Mouse (Mus musculus): ENCODE measurements around the gene Sdccag8.

Gene Sdccag8

DNA sequence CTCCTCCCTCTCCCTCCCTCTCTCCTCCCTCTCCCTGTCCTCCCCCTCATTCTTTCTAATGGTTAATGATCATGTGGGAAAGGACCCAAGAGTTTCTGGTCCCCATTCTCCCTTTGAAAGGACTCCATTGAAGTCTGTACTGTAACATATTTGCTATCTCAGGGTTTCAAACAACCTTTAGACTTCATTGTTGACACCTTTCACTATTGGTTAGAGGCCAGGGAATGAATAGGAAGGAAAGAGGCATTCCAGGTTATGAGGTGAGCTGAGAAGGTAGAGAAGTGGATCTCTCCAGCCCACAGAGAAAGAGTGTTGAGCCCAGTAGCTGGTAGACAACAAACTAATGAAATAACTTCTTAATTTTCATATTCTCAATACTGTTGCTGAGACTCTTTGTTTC, 59.7 kb downstream of the Sdccag8 start:
- in situ Hi-C loops (cut with MseI, MboI), result loop anchor here in 1 of 2 experiments (10.0 to 25.0 kb wide), 2 partner anchors 662 to 821 kb away; no protein-coding TSS in a partner anchor

DNA sequence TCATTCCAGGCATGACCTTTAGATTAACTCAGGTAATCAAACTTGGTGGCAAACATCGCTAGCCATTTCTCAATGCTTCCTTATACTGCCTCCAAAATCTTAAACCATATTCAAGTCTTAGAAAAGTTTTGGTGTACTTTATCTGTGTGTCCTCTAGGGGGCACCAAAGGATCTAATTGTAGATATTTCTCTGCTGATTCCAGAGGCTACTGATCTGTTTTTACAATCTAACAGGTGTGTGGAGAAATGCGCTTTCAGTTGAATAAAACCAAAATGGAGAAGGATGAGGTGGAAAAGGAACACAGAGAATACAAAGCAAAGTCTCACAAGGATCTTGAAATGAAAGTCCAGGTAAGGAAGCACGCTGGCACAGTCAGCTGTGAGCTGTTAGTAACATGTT, 63.3 kb downstream of the Sdccag8 start:
- in situ Hi-C loops (cut with MseI, MboI), result loop anchor here (5.0 to 10.0 kb wide), 2 partner anchors 310 to 817 kb away; no protein-coding TSS in a partner anchor

DNA sequence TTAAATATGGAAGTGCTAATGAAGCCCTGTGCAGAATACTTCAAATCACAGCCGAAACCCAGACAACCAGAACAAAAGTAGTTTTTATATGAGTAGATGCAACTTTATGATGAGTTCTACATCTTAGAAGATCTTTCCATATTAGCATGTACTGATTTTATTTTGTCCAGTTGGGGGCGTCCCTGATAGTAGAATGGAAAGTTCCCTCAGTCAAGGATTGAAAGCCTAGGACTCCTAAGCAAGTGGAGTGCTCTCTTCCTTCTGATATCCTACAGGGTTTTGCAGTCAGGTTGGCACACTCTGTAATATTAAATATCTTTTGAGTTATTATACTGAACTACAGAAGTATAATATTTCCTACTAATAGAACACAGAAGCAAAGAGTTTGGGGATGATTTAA, 64.5 kb downstream of the Sdccag8 start:
- in situ Hi-C loops (cut with MseI, MboI), result loop anchor here (5.0 to 10.0 kb wide), 2 partner anchors 308 to 816 kb away; no protein-coding TSS in a partner anchor

DNA sequence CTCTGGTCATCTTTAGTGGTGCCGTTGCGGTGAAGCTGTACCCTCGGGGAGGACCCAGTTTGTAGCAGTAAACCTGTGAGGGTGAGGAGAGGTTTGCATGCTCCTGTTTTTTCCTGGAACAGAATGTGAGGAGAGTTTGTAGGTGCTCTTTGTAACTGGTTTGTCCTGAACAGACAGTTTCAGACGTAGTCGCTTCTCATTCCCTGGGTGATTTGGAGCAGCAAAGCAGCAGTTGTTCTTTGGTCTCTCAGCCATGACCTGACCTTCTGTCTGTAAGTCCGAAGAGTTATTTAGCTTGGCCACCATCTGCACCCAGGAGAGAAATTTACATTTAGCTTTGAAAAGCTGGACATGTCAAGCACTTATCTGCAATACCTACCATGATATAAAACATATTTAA, 65.2 kb downstream of the Sdccag8 start:
- in situ Hi-C loops (cut with MseI, MboI), result loop anchor here (5.0 to 10.0 kb wide), 2 partner anchors 308 to 815 kb away; no protein-coding TSS in a partner anchor

DNA sequence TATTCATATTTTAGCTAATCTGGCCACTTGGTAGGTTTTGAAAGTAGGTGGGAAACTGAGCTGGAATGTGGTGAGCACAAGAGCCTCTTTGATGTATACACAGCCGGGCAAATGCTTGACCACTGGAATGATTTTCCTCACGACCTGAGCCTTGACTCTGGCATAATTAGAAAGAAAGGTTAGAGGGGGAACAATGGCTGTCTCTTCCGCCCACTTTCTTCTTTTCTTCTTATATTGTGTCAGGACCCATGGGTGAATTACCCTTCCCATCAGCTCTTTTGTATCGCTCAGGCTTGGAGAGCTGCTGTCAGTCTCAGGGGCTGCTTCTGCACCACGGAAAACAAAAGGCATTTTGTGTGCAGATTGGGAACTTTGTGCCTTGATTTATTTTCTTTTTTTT, 65.6 kb downstream of the Sdccag8 start:
- in situ Hi-C loops (cut with MseI, MboI), result loop anchor here in 1 of 2 experiments (10.0 kb wide), 1 partner anchor 815 kb away; no protein-coding TSS in a partner anchor

DNA sequence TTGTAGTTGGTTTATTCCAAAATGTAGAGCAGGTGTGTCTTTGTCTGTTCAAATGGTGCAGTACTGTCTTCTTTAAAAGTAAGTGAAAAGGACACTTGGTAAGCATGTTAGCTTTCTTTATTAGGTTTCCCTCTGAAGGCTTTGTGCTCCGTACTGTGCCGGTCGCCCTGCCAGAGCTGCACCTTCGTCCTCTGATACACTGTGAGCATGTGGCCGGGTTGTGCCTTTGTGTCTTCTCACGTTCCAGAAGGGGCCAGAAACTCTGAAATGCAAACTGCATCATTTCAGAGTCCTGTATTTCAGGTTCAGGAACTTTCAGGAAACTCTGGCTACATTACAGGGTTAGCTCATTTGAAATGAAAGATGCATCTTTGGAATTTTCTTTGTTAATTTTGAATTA, 66.5 kb downstream of the Sdccag8 start:
- in situ Hi-C loops (cut with MseI, MboI), result loop anchor here in 1 of 2 experiments (10.0 kb wide), 1 partner anchor 814 kb away; no protein-coding TSS in a partner anchor

DNA sequence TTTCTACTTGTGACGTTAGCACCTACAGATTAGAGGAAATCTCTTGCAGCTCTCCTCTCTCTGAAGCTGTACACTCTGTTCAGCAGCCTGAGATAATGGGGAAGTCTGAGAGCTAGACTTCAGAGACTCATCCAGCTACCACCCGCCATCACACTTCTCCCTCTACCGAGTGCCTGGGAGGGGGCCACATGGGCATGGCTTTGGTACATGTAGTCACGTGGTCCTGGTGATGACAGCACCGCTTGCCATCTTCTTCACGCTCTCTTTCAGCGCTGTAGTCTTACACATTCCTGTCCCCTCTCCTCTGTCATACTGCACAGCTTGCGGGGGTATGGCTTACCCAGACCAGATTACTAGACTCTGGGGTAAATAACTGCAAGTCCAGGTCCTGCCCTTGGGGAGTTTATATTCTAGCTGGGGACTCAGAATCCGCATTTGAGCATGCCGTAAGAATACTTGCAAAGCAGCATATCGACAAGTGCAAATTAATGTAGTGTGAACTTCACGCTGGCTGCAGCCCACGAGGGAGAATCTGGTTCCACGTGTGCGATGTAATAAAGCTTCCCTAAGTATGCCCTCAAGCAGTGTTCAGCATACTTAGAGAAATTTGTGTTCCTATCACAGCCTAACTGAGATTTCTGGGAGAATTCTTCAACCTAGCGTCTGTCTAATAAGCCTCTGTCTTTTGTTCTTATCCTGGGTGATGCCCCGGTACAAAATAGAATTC, 70.9 kb downstream of the Sdccag8 start:
- in situ Hi-C loops (cut with MseI, MboI), result loop anchor here in 1 of 2 experiments (10.0 kb wide), 1 partner anchor 809 kb away; no protein-coding TSS in a partner anchor

DNA sequence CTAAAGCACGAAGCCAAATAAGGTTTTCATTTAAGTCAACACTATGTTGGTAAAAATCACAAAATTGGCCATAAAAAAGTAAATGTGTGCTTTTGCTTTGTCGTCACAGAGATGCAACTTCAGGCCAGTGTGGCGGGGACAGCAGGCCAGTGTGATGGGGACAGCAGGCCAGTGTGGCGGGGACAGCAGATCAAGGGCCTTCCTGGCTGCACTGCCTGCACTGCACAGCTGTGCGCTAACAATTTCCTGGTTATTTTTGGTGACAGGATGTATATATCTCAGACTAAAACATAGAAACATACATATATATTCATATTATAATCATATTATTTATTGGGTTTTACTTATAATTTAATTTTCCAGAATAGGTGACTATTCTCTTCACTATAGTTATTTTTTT, 71.5 kb downstream of the Sdccag8 start:
- in situ Hi-C loops (cut with MseI, MboI), result loop anchor here in 1 of 2 experiments (10.0 kb wide), 1 partner anchor 809 kb away; no protein-coding TSS in a partner anchor

DNA sequence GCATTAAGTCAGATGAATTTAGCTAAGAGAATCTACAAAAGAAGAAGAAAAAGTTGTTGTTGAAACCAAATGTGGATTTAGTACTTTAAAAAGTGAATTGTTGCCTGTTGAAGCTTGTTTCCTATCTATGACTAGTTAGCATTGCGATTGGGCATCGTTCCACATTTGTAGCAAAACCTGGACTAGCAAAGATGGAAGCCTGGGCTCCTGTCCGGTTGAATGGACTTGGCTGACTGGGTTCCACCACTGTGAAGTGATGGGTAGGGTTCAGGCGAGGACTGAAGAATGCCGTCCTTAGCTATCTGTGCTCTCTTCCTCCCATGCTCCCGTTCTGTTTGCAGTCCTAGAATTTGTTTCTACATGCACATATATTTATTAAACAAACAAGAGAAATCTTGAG, 89.3 kb downstream of the Sdccag8 start:
- in situ Hi-C loops (cut with MseI, MboI), result no loop called here

DNA sequence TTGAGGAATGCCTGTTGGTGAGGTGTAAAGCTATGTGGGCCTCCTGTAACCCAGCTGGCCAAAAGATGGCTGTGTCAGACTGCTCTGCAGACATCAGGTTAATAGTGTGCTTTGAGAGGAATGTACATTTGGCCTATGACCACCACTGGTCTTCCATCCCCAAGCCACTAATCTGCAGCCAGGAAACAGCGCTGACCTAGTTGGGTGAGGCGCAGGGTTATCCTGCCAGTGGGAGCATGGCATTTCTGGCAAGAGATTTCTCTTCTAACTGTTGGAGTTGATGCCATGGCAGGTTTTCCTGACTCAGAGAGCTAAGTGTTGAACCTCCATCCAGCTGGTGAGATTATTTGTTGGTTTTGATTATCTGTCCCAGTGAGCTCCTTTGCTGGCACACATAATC, 101.5 kb downstream of the Sdccag8 start:
- in situ Hi-C loops (cut with MseI, MboI), result no loop called here

DNA sequence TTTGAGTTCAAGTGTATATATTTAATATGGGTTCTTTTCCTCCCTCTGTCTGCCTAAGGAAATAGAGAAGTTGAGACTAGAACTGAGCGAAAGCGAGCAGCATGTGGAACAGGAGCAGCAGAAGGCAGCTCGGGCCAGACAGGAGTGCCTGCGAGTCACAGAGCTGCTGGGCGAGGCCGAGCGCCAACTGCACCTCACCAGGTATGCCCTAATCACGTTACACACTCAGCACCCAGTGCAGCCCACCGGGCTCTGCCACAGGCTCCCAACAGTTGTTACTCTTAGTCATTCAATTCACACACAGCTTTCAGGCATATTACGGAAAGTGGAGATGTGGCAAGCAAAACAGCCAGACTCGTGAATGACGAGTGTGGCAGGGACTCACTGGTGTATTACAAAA, 105.0 kb downstream of the Sdccag8 start:
- in situ Hi-C loops (cut with MseI, MboI), result no loop called here

DNA sequence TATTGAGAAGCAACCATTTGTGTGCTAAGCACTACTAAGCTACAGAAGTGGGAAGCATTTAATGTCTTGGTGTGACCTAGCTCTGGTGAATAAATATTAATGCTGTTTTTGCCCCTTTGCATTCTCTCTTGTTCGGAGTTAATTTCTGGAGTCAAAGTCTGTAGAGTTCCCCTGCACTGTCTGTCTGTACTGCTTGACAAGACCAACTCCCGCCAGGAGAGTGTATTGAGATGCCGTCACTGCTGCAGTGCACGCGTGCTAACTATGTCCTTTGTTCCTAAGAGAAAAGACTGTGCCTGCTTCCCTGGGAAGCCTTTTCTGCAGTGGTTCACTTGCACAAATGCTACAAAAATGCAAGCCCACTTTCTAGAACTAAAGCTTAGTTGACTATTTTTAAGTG, 108.4 kb downstream of the Sdccag8 start:
- in situ Hi-C loops (cut with MseI, MboI), result no loop called here

DNA sequence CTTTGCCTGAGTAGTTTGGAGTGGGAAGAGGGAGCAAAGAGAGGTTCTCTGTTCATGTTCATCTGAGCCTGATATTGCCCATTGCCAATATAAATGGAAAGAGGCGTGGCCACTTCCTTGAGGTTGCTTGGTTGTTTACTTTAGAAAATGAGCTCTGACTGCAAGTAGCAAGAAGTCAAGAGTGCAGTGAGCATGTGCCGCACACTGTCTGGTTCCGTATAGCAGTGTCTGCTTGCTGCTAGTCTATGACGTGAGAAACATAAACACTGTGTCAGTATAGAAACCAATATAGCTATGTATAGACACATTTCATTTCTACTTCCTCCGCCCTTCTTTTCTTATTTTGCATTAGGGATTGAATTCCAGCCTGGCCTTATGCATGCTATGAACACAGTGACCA, 111.5 kb downstream of the Sdccag8 start:
- in situ Hi-C loops (cut with MseI, MboI), result no loop called here

DNA sequence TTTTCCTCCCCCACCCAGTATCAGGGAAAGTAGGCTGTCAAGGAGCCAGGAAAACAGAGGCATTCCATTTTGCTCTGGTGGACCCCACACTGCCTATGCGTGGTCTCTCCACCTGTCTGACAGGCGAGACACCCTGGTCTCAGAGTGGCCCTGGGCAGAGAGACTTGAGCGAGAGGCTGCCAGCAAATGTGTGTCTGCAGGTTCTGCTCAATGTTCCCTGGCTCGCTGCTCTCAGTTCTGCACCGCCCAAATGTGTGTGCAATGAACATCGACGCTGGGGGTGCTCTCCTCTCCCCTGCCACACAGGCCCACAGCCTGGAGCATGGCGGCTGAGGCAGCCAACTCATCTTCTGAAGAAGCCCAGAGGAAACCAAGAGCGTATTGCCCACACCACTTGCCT, 112.9 kb downstream of the Sdccag8 start:
- in situ Hi-C loops (cut with MseI, MboI), result no loop called here

DNA sequence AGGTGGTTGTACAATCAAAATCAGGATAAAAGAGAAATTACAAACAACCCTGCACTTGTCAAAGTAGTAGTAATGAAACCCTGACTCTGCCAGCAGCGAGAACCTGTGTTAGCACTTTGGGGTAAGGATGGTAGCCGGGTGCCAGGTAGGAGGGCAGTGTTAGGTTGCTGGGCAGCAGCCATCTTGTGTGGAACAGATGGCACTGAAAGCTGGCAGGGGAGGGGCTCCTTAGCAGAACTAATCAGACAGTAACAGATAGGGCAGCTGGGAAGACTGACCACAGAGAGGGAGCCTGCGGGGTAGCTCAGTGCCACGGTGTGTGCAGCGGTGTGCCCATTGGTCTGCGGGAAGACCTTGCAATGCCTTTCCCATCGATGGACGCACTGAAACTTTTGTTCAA, 115.2 kb downstream of the Sdccag8 start:
- in situ Hi-C loops (cut with MseI, MboI), result no loop called here

DNA sequence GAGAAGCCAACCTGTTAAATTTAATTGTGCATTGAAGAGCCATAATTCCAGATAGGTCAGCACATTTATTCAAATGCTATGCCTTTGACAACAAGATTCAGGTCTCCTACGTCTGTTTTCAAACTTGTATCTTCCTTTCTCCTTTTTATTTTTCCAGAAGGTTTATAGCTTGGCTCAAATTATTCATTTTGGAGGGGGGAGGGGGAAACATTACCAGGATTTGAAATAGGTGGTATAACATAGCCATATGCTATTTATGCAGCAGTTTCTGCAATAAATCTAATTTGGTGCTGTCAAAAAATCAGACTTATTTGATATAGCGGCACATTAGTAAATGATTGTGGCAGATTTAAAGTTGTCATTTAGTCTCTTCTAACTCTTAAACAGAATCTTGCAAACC, 116.1 kb downstream of the Sdccag8 start:
- in situ Hi-C loops (cut with MseI, MboI), result no loop called here

DNA sequence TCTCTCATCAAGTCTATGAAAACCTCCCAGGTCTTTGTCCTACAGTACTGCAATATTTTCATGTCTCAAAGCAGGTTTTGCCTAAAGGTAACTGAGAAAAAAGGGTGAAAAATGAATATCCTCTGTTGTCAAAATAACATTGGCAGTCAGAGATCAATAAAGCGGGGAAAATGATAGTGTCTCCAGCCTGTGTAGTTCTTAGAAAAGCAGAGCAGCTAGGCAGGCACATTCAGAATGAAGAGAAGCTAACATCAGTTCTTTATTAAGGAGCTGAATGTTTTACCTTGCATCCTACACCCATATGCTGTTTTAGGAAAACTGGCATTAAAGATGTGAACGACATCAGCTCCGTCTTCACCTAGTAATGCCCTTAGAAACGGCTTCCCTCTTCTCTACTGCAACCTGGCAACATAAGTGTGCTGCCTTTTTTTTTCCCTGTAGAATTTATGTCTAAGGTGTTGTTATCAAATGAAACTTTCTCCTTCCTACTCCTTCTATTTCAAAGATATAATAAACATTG, 116.6 kb downstream of the Sdccag8 start:
- in situ Hi-C loops (cut with MseI, MboI), result no loop called here

DNA sequence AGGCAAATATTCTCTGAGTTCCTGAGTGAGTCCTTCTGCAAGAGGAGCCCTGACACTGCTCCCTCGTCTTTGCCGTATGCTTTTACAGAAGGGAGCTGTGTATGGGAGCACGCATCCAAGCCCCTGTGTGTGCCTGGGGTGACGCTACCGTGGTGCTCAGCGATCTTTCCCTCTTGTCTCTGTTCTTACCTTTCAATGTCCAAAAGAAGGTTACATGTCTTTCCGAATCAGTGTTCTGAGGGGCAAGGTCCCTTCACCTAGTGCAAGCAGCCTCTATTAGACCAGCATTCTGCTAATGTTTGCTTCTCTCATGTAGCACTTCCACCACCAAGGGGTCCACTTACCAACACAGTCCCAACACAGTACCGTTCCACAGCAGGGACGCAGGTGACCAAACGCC, 117.1 kb downstream of the Sdccag8 start:
- in situ Hi-C loops (cut with MseI, MboI), result no loop called here

DNA sequence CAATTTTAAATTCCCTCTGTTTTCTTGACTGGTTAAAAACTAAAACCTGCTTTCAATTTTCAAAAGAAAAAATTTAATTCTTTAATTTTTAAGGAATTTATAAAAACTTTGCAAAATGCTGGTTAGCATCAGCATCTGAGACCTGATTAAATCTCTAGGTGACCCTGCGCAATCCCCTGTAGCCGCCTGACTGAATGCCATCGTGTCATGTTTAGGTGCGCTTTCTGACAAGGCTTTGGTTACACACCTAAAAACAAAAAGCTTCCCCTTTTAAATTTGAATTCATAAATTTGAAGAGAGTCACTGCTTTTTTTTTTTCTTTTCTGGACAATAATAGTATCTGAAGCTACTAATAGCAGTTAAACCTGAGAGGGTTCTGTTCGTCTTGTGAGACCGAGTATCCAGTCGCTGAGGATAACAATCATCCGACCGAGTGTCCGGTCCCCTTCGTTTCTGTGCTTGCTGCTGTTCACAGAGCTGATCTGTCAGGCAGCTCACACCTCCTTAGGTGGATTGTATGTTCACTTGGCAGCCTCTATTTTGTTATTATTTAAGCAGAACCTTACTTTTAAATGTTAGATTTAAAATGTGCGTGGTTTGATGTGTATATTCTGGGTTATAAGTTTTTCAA, 118.0 kb downstream of the Sdccag8 start:
- in situ Hi-C loops (cut with MseI, MboI), result no loop called here

DNA sequence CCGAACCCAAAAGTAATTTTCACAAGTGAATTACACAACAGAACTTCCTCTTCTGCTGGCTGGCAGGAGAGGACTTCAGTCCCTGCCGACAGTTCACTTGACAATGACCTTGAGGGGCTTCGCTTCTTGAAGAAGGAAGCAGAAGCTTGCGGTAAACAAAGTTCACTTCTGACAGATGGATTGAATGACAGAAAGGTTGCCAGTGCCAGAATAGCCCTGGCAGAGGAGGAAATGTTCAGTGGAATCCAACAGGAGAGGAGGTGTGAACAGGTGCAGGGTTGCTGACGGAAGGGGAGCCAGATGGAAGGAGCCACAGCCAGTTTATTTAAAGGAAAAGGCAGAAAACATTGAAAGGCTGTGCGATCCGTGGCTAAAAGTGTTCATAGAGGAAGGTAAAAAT, 118.9 kb downstream of the Sdccag8 start:
- in situ Hi-C loops (cut with MseI, MboI), result no loop called here

DNA sequence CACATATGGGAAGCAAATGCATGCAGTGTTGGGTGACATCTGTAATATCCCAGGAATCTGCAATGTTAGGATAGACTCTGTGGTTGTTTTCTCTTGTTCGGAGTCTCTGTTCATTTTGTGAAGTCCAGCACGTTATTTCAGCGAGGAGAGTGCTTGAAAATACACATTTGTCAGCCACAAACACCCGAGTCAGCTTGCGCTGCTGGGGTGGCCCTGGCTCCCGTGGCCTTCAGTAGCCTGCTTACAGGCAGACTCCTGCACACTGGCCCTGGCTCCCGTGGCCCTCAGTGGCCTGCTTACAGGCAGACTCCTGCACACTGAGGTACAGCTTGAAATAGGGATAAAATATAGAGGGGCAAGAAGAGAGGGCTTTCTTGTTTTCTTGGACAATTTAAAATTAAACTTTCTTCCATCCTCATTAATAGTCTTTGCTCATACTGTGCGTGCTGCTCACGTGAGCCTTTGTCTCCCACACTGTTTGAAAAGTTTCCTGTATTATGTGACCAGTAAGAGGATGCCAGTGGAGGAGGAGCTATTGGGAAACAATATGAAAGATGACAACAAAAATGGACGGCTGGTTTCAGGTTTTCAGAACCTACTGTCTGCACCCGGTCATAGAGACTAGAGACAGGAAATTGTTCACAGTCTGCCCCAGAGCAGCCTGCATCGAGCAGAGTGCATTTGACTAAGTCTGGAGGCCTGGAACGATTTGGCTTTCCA, 119.7 kb downstream of the Sdccag8 start:
- in situ Hi-C loops (cut with MseI, MboI), result no loop called here

DNA sequence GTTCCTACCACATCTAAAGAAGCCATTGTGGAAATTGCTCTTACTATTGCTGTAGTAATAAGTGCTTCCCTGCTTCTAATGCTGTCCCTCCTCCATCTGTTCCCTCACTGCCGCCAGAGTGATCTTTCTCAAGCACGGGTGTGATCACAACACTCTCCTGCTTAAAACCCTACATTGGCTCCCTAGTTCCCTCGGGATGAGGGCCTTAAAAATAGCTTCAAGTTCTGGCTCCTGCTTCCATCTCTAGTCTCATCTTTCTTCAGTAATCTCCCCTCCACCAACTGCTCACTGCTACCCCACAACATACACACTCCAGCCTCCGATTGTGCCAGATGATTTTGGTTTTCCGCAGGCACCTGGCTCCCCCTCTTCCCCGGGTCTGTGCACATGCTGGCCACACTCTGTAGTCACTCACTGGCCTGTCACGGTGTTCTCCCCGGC, 125.5 kb downstream of the Sdccag8 start:
- in situ Hi-C loops (cut with MseI, MboI), result no loop called here
